Mouse (Mus musculus): ENCODE data around the gene Add1.

Add1 gene

DNA sequence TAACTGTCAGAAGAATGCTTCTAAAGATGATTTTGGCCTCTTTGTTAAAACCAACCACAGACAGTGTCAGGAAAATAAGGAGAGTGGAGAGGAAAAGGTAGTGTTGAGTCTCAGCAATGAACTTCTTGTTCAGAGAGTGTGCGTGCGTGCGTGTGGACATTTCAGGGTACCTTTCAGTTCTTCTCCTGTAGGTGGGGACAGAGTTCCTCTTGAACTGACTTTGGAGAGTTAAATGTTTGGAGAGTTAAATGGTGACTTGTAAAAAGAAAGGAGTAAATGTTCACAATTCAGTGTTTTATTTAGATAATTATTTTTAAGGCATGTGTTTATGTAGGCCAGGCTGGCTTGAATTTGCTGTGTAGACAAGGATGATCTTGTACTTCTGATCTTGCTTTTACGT lies 96.8 kb downstream of the Add1 start:
- DNase-seq (ENCODE audit: low read depth, low spot score): no peak

All from telencephalon, adult 2 months (tissue).